Mouse (Mus musculus) liver, postnatal 0 days (tissue): Measurements from ENCODE around the gene Tktl1.
"Not testable (repeated sequence)": the region's sequence is repeated elsewhere in the genome, so short reads cannot be mapped to it uniquely, and the experiment has no call there.

ENCODE experiments used
- CTCF ChIP-seq: sonication (generic); IDR thresholded peaks from 2 replicates; pipeline ENCODE4 v1.5.1; 2016; ENCODE audit warnings: antibody characterized with exemption, low read depth
- EP300 ChIP-seq: IDR thresholded peaks from 2 replicates; pipeline ENCODE4 v1.6.1; 2016; ENCODE audit warnings: antibody characterized with exemption, low read depth, mild to moderate bottlenecking

DNA sequence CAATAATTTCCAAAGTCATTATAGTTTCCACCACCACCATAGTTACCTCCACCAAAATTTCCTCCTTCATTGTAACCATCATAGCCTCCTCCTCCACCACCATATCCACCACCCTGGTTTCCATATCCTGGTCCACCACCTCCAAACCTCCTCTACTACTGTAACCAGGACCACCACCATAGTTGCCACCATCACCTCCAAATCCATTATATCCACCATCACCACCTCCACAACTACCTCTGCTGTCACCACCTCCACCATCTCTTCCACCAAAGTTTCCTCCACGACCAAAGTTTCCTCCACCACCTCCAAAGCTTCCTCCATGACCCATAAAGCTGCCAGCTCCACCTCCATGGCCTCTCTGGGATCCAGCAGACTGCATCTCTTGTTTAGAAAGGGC, 41.8 kb upstream of the Tktl1 start, which contains the start of gene Mecp2:
- TF ChIP-seq CTCF, EP300: not testable (repeated sequence)
